Mouse (Mus musculus): ENCODE results near the gene Acad11. TPM values are rescaled to one million over a fixed set of nuclear protein-coding genes. Genes with fewer than 3 reads are reported as not detected.

The Acad11 gene
- total RNA-seq, 2 experiments from 2014 or later = 3.8 to 4.5 TPM

- ATAC-seq (replicated peaks; ENCODE audit: low FRiP score, poor library complexity, severe bottlenecking) = no peak
Observed at GRCm38 (mm10) chr9:104130141-104130755, 67.1 kb downstream of the Acad11 start.

GRCm38 (mm10) chr9:104140351-104140750, 77.2 kb downstream of the Acad11 start:
- ATAC-seq (replicated peaks; ENCODE audit: low FRiP score, poor library complexity, severe bottlenecking) = no peak

GRCm38 (mm10) chr9:104142805-104143204, 79.6 kb downstream of the Acad11 start:
- no peak for ATAC-seq (replicated peaks; ENCODE audit: low FRiP score, poor library complexity, severe bottlenecking)

DNA sequence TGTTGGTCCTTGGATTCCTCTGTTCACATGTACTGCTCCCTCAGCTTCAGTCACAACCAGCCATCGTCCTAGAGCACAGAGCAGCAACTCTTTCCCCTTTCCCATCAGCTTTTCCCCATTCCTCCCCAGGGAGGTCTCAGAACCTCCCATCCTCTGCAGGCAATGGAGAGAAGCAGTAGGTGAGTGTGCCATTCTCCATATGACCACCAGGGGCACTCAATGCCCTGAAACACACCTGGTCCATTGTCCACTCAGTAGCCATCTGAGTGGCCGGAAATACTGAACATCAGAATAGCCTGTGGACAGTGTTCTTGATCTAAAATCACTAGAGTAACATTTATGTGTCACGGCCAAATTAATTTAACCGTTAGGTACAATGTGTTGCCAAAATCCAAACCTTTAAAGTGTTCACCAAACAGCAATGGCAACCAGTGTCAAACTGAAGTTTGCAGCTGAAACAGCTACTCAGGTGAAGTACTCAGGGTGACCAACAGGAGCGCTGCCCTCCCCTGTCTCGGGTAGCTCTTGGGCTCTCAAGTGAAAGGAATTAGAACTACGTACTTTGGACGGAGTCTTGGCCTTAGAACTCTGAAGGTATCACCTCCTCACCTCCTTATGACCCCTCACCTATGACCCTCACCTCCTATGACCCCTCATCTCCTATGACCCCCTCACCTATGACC, 81.3 kb downstream of the Acad11 start:
- peak; percentile 59; the same call in 1 of the 2 replicates for ATAC-seq (replicated peaks; ENCODE audit: low FRiP score, poor library complexity, severe bottlenecking)

DNA sequence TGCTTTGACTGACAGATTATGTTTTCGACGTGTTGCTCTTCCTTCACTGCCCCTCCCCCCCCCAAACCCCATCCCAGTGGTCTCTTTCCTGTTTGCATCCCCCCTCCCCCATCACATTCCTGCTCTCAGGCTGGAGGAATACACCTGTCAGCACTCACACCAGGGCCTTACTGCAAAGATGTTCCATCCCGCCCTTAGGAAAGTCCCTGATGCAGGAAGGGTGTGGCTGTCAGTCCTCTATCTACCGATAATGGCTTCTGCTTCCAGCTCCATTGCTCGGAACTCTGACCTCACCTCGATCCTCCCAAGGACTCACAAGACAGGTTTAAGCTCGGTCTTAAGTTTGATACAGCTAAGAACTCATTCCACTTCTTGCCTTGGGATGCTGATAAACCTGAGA, 83.5 kb downstream of the Acad11 start:
- no peak for ATAC-seq (replicated peaks; ENCODE audit: low FRiP score, poor library complexity, severe bottlenecking)

- no peak for ATAC-seq (replicated peaks; ENCODE audit: low FRiP score, poor library complexity, severe bottlenecking)
Observed at GRCm38 (mm10) chr9:104148969-104149368, 85.8 kb downstream of the Acad11 start.

- no peak for ATAC-seq (replicated peaks; ENCODE audit: low FRiP score, poor library complexity, severe bottlenecking)
Observed at GRCm38 (mm10) chr9:104152121-104152520, 88.9 kb downstream of the Acad11 start.

GRCm38 (mm10) chr9:104155100-104155715, 92.0 kb downstream of the Acad11 start:
- no peak for ATAC-seq (replicated peaks; ENCODE audit: low FRiP score, poor library complexity, severe bottlenecking)

- ATAC-seq (replicated peaks; ENCODE audit: low FRiP score, poor library complexity, severe bottlenecking) = no peak
Observed at GRCm38 (mm10) chr9:104156506-104156905, 93.3 kb downstream of the Acad11 start.

- ATAC-seq (replicated peaks; ENCODE audit: low FRiP score, poor library complexity, severe bottlenecking) = no peak
Observed at GRCm38 (mm10) chr9:104157291-104157690, 94.1 kb downstream of the Acad11 start.

DNA sequence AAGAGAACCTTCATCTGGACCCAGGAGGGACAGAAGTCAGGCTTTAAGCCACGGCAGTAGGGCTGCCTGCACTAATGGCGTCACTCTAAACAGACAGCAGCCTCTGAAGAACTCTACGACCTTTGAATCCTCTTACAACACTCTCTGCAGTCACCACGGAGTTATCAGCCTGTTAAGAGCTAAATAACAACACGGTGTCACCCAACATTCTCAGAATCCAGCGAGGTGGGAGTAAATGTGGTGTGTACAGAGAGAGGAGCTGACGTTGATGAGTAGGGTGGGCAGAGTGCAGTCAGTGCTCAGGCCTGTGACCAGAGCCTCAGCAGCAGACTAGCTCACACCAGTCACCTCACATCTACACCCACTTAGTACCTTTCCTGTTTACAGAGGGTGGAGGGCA, 97.9 kb downstream of the Acad11 start:
- no peak for ATAC-seq (replicated peaks; ENCODE audit: low FRiP score, poor library complexity, severe bottlenecking)

DNA sequence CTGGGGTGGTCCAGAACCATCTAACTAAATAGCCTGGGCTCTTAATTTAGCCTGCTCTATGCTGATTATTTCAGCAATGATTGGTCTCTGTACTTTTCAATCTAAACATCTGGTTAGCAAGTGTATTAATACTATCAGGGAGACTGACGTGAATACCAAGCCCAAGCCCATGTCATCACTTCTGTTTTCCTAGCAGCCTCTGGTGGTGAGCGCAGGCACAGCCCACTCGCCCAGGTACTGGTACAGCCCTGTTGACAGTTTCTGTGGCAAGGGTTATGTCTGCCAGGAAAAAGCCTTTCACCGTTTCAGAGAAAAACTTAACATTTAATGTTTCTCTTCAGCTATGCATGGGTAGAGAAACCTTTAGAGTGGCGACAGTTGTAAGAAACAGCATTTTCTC, 101.0 kb downstream of the Acad11 start:
- ATAC-seq (replicated peaks; ENCODE audit: low FRiP score, poor library complexity, severe bottlenecking) = no peak

- no peak for ATAC-seq (replicated peaks; ENCODE audit: low FRiP score, poor library complexity, severe bottlenecking)
Observed at GRCm38 (mm10) chr9:104165926-104166325, 102.7 kb downstream of the Acad11 start.

DNA sequence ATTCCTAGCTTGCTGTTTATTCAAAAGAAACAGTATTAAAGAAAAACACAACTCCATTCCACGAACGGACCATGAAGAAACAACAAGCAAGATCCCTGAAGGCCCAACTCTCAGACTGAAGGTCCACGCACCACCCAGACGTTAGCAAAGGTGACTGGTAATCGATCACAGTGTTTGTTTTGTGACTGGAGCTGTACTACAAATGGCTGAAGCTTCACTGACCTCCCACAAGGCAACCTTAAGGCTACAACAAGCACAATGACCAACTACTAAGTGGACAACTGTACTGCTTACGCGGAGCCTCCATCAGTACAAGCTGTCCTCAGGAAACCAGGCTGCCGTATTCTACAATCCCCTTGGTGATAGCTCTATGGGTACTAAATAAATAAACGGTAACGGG, 106.8 kb downstream of the Acad11 start:
- ATAC-seq (replicated peaks; ENCODE audit: low FRiP score, poor library complexity, severe bottlenecking) = no peak

- no peak for ATAC-seq (replicated peaks; ENCODE audit: low FRiP score, poor library complexity, severe bottlenecking)
Observed at GRCm38 (mm10) chr9:104171651-104172050, 108.5 kb downstream of the Acad11 start.

- no peak for ATAC-seq (replicated peaks; ENCODE audit: low FRiP score, poor library complexity, severe bottlenecking)
Observed at GRCm38 (mm10) chr9:104172342-104172741, 109.2 kb downstream of the Acad11 start.

Other genes starting within 250 kb of the Acad11 start
- 0.84 TPM in 1 of 2 replicates, not detected in the other for gene Nphp3, start 60.8 kb upstream of the Acad11 start, total RNA-seq (2015; ENCODE audit: low replicate concordance)
- gene Nphp3, start 60.8 kb upstream of the Acad11 start, total RNA-seq (2017; ENCODE audit: low replicate concordance) = 0.42 and 0.51 TPM in 2 replicates
- not detected in 2 replicates for gene Gm28305, start 22.7 kb upstream of the Acad11 start, total RNA-seq (2015; ENCODE audit: low replicate concordance)
- gene Gm28305, start 22.7 kb upstream of the Acad11 start, total RNA-seq (2017; ENCODE audit: low replicate concordance) = not detected in 2 replicates
- 7.1 and 7.9 TPM in 2 replicates for gene Uba5, start 243 bp upstream of the Acad11 start, total RNA-seq (2015; ENCODE audit: low replicate concordance)
- 9.8 and 10.7 TPM in 2 replicates for gene Uba5, start 243 bp upstream of the Acad11 start, total RNA-seq (2017; ENCODE audit: low replicate concordance)
- not detected in 2 replicates for gene Ackr4, start 63.6 kb downstream of the Acad11 start, total RNA-seq (2015; ENCODE audit: low replicate concordance)
- gene Ackr4, start 63.6 kb downstream of the Acad11 start, total RNA-seq (2017; ENCODE audit: low replicate concordance) = 0.77 TPM in 1 of 2 replicates, not detected in the other
- gene Dnajc13, start 199.6 kb downstream of the Acad11 start, total RNA-seq (2015; ENCODE audit: low replicate concordance) = 38.7 and 57.8 TPM in 2 replicates
- 14.1 and 27.8 TPM in 2 replicates for gene Dnajc13, start 199.6 kb downstream of the Acad11 start, total RNA-seq (2017; ENCODE audit: low replicate concordance)